Mouse (Mus musculus) lung, adult 2 months (tissue): ENCODE measurements around the gene BC052040. TPM values are rescaled to one million over a fixed set of nuclear protein-coding genes. Genes with fewer than 3 reads are reported as not detected.

Experiments
- DNase-seq: peaks from one replicate; pipeline ENCODE4 v3.0.0; 2022
- H3K4me1 ChIP-seq: fragments of 200-500 bp; 2 replicates; pipeline ENCODE4 v1.6.1; 2011; ENCODE audit warnings: low read length; ENCODE audit not compliant: control insufficient read depth, insufficient read depth
- H3K4me3 ChIP-seq: fragments of 200-500 bp; replicated peaks from 2 replicates; pipeline ENCODE3; 2011; ENCODE audit warnings: low read depth, mild to moderate bottlenecking, control low read depth, low read length; ENCODE audit errors: extremely low read depth
- CTCF ChIP-seq: fragments of 200-500 bp; IDR thresholded peaks from 2 replicates; pipeline ENCODE4 v1.5.1; 2011; ENCODE audit warnings: mild to moderate bottlenecking, low read length, control low read depth; ENCODE audit not compliant: insufficient read depth
- POLR2A ChIP-seq: fragments of 200-500 bp; IDR thresholded peaks from 2 replicates; pipeline ENCODE4 v1.6.1; 2011; ENCODE audit warnings: low read depth, mild to moderate bottlenecking, control low read depth, low read length, borderline replicate concordance; ENCODE audit errors: extremely low read depth
- WGBS: fragments of 180-500 bp; shearing (Covaris S2); methylation state at CpG from one replicate; pipeline ENCODE4 v1.1.7; 2018; 5-methylcytosine and 5-hydroxymethylcytosine counted together
- polyA plus RNA-seq: library from polyadenylated mRNA; depleted of rRNA; stranded (reverse); fragments of >200 nt; gene quantifications from 2 replicates; pipeline ENCODE4 v1.2.3, GENCODE M21; 2012; rRNA removed

The BC052040 gene
- polyA plus RNA-seq: 1.3 and 1.8 TPM in 2 replicates

DNA sequence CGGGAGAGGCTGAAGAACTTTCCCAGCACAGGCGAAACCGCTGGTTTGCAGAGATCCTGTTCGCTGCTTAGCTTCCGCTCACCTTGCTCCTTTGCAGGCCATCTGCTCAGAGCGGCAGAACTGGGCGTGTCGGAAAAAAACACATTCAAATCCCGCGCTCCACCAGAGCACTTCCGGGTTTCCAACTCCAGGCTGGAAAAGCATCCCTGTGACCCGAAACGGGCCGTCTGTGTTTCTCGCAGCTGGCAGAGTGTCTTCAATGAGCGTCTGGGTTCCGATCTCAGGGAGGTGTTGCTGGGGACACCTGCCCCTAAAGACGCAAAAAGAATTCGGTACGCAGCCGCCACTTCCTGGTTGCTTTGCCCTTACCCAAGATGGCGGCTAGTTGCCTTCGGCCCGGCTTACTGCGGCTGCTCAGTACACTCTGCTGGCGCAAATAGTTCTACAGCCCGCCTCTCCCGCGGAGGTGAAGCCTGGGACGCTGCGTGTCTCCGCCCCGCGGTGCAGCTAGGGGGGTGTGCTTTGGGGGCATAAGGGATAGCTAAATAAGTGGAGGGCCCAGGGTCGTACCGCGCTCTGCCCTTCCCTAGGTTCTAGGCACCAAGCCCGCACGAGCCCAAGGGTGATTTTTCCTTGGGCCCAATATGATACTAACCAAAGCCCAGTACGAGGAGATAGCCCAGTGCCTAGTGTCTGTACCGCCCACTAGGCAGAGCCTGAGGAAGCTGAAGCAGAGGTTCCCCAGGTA, at the start of gene BC052040:
Gene BC052040 (plus strand): TSS at position 476 of the 748 bp plus-strand sequence.
- TF ChIP-seq POLR2A (no peak), CTCF (no peak)
- peak; percentile 91 for DNase-seq
- peak within 1 kb of the TSS; percentile 96 for H3K4me3 ChIP-seq
- no peaks in the 10 kb centered on the region for H3K4me1 ChIP-seq
- WGBS: under 1% methylated on average over 41 of the region's 41 CpGs

GRCm38 (mm10) chr2:115538009-115538690, 43.4 kb upstream of the BC052040 start:
- TF ChIP-seq CTCF (no peak), POLR2A (no peak)
- 55% methylated on average over 13 of the region's 13 CpGs for WGBS
- H3K4me3 ChIP-seq: no peak overlapping the region
- DNase-seq: no peak
- H3K4me1 ChIP-seq: no peaks in the 10 kb centered on the region

DNA sequence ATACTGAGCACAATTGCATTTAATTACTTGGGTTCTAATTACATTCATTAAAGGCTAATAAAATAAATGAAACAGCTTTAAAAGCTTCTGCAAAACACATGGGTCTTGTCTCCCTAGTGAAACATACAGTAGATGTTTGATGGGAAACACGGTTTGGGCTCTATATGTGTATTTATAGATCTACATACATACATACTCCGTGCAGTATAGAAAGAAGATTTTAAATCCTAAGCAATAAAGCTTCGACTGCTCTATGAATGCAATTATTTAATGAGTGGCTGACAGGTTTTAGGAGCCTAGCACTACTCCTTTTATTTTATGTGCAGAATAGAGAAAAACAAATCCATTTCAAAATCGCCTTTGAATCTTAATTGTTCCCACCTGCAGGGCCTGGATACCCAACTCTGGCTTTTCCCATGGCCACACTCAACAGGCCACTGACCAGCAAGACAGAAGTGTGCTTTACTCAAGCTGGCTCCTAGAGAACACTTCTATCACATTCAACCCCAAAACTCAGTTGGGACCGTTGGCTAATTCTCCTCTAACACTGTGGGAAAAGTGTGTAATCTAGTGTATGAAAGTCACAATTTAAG, 42.7 kb upstream of the BC052040 start:
- no peak for DNase-seq
- TF ChIP-seq CTCF (no peak), POLR2A (no peak)
- WGBS: 76% methylated on average over 5 of the region's 5 CpGs
- Histone ChIP-seq H3K4me3 (no peak overlapping the region), H3K4me1 (no peaks in the 10 kb centered on the region)

DNA sequence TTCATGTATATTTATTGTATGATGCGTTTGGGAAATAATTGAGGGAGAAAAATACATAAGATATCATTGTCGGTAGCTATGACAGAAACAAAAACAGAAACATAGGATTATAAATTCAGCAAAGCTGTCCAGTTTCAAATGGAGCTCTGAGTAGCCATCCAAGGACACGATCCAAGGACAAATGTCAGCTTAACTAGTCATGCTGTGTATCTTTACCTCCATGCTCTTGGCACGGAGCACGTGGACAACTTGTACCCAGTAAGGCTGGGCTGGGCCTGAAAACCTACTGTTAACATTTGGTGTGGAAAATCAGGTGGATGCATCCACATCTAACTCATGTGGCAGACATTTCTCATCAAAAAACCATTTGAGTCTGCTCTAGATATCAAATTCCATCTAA, 41.8 kb upstream of the BC052040 start:
- Histone ChIP-seq H3K4me1 (no peaks in the 10 kb centered on the region), H3K4me3 (no peak overlapping the region)
- DNase-seq: no peak
- TF ChIP-seq POLR2A: no peak
- 88% methylated on average over 5 of the region's 5 CpGs for WGBS

DNA sequence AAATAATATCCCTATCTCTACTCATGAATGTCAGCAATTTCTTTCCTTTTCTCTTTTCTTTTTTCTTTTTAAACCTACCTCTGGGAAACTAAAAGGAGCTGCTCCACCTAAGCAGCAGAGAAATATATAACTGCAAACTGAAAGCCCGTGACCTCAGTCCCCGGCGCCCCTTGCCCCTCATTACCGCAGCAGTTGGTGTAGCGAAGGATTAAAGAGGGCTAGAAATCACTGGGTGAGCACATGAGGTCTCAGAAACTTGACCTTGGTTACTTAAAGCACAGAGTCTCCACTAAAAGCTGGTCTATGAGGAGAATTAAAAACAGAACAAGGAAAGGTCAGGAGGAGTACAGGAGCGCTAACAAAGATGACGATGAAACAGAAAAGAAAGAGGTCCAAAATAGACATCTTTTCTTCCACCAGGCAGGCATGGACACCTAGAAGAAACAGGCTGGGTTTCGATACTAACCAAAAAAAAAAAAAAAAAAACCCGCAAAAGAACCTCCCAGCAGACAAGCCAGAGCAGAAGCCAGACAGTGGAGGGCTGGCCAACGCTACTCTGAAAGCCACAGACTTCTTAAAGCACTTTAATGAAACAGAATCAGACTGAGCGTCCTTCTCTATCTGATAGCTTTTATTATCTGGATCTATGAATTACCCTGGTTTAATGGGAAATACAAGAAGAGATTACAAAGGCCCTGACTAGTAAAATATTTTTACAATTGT, 39.0 kb upstream of the BC052040 start:
- 81% methylated on average over 11 of the region's 11 CpGs for WGBS
- Histone ChIP-seq H3K4me1 (no peaks in the 10 kb centered on the region), H3K4me3 (no peak overlapping the region)
- no peak for DNase-seq
- TF ChIP-seq CTCF (no peak), POLR2A (no peak)

- 94% methylated on average over 4 of the region's 4 CpGs for WGBS
- Histone ChIP-seq H3K4me3 (no peak overlapping the region), H3K4me1 (no peaks in the 10 kb centered on the region)
- TF ChIP-seq POLR2A (no peak), CTCF (no peak)
- DNase-seq: no peak
Observed at GRCm38 (mm10) chr2:115543212-115543611, 38.3 kb upstream of the BC052040 start.

DNA sequence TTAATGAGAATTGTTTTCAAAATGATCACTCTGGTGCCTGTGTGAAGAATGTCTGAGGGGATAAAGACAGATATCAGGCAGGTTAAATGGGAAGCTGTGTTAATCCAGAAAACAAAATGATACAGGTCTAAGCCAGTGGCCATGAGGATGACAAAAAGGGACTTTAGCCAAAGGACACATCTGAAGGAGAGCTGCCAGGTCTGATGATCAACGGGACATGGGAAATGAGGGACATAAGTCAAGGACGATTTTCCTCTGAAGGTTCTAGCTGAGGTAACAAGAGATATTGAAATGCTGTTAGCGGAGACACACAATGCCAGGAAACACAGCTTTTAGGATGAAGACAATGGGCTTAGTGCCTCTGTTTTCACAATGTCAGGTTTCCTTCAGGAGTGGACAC, 29.6 kb upstream of the BC052040 start:
- DNase-seq: no peak
- 47% methylated on average over 3 of the region's 3 CpGs for whole genome bisulfite sequencing
- no peaks in the 10 kb centered on the region for H3K4me1 ChIP-seq
- TF ChIP-seq CTCF: no peak
- no peak for TF ChIP-seq POLR2A
- H3K4me3 ChIP-seq: no peak overlapping the region

GRCm38 (mm10) chr2:115562155-115562827, 19.2 kb upstream of the BC052040 start:
- Histone ChIP-seq H3K4me1 (no peaks in the 10 kb centered on the region), H3K4me3 (no peak overlapping the region)
- no peak for DNase-seq
- 67% methylated on average over 3 of the region's 3 CpGs for WGBS
- TF ChIP-seq CTCF: no peak
- TF ChIP-seq POLR2A: no peak
